Mouse (Mus musculus) lung, postnatal 0 days (tissue): ENCODE measurements around the gene Ppp1r3c.

ENCODE experiments used
- CTCF ChIP-seq: IDR thresholded peaks from 2 replicates; pipeline ENCODE4 v1.5.1; 2016; ENCODE audit warnings: antibody characterized with exemption, mild to moderate bottlenecking
- EP300 ChIP-seq: IDR thresholded peaks from 2 replicates; pipeline ENCODE4 v1.6.1; 2016; ENCODE audit warnings: antibody characterized with exemption, mild to moderate bottlenecking, control low read depth

DNA sequence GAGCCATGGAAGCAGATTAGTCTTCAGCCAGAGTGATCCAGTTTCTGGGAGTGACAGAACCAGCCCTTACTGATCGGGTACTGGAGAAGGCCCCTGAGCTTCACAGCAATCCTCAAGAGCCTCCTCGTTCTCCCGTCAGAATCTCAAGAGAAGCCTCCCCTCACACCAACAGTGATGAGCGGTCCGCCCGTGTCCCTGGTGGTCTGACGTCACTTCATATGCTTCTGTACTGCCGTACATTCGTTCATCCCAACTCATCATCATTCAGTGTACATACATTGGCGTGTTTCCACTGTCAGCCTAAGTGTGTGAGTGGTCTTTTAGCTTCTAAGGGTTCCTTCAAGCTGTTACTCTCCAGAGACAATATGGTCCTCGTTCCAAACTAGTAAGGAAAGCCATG lies 50.4 kb downstream of the Ppp1r3c start:
- TF ChIP-seq CTCF = no peak
- no peak for TF ChIP-seq EP300
